Mouse (Mus musculus) left cerebral cortex, adult 2 months (tissue): Measurements from ENCODE around the gene Prkd1. TPM values are rescaled to one million over a fixed set of nuclear protein-coding genes. Genes with fewer than 3 reads are reported as not detected.
A peak's percentile ranks its signal among the peaks of the same experiment; 100 is the strongest.

Experiments used
- DNase-seq, 2 experiments: peaks; one replicate each; pipeline ENCODE4 v3.0.0; 2021 to 2022; ENCODE audit warnings: low spot score in 2 of 2, mixed read lengths in 1 of 2; ENCODE audit errors: extremely low spot score in 1 of 2
- H3K27ac ChIP-seq: fragments of 200-600 bp; 2 replicates; pipeline ENCODE4 v1.8.1; 2022
- H3K4me3 ChIP-seq: fragments of 200-600 bp; 2 replicates; pipeline ENCODE4 v1.8.1; 2022
- CTCF ChIP-seq: fragments of 200-600 bp; IDR thresholded peaks from 2 replicates; pipeline ENCODE4 v1.8.1; 2022; ENCODE audit warnings: antibody characterized with exemption, mild to moderate bottlenecking, moderate library complexity
- intact Hi-C: fragments of 180-260 bp; cut with DNase I; formaldehyde crosslinking; loops from one replicate; pipeline ENCODE4 v1.15.1; 2025
- total RNA-seq, 2 experiments: library from RNA; stranded (reverse); gene quantifications; 2 replicates each; pipeline ENCODE4 v1.2.3; 2021

The Prkd1 gene
- total RNA-seq, 2 experiments from 2014 or later = 7.0 to 8.0 TPM

DNA sequence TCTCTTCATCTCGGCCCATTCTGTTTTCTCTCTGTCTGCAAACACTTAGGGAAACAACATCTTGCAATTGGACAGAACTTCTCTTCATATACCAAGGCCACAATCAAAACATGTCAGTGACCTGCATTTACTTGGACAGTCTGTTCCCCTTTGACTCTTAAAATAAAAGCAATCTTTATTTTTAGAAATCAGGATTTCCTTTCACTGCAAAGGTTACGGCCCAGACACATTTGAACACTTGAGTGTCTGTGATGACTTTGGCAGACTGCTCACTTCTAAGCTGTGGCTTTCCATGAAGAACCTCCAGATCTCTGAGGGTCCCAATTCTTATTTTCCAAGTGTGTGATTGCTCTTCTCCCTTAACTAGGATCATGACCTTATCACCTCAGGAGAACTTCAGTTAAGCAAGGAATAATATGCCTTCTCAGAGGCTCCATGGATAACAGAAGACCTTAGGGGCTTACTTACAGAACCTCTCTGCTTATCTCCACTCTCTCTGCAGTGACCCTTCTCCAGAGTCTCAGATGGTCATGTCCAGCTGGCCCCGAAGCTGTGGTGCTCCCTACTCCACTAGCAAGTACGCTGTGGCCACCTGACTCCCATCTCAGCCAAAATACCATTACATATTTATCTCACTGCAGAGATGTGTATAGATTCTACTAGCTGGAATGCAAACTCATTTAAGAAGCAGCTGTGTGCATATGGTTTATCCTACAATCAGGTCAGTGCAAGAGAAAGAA lies 137.2 kb downstream of the Prkd1 start:
- intact Hi-C loops = no loop called here
- Histone ChIP-seq H3K27ac (no peak overlapping the region), H3K4me3 (no peak overlapping the region)
- TF ChIP-seq CTCF = no peak
- DNase-seq = no peak

DNA sequence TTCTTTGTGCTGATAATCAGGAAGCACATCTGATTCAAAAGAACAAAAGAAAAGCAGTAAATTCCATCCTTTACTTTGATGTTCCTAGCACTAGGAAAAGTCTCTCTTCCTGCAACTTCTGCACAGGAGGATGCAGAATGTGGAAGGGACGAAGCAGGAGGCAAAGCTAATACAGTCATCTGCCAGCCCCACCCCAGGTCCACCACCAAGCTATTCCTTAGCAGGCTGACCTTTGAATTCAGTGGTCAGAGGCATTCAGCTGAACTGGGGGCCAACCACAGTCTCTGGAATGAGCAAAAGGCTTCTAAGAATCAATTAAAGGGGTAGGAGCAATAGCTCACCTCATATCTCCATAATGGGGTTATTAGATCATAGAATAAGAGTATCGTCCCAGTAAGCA lies 140.1 kb downstream of the Prkd1 start:
- no peak for DNase-seq
- Histone ChIP-seq H3K4me3 (no peak overlapping the region), H3K27ac (no peak overlapping the region)
- no peak for TF ChIP-seq CTCF
- intact Hi-C loops = no loop called here

DNA sequence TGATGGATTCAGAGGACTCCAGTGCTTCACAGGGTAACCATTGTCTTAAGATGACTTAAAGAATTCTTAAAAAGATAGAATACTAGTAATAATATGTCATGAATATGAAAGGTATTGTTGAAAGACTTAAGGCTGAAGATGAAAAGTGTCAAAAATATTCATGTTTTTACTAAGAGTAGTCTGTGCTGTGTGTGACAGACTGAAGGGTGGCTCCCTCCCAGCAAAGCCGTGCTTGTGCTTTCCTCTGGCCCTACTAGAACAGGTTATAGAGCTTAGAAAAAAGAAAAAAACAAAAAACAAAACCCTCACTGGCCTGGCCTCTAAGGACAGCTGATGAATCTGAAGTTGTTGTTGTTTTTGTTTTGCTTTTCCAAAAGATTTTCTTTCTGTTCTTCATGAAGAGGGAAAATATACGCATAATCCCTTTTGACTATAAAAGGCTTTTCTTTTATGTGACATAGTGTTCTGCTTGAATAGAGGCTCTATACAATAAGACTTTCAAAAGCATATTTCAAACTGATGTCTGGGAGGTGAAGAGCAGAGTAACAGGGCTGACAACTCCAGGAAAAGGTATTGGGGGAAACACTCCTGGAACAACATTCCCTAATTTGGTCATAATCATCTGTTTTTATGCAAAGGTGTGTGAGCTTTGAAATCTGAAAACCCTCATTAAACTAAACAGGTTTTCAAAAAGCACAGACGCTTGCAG lies 148.9 kb downstream of the Prkd1 start:
- no peak for TF ChIP-seq CTCF
- DNase-seq = no peak
- intact Hi-C loops = no loop called here
- no peak overlapping the region for H3K27ac ChIP-seq
- no peak overlapping the region for H3K4me3 ChIP-seq

DNA sequence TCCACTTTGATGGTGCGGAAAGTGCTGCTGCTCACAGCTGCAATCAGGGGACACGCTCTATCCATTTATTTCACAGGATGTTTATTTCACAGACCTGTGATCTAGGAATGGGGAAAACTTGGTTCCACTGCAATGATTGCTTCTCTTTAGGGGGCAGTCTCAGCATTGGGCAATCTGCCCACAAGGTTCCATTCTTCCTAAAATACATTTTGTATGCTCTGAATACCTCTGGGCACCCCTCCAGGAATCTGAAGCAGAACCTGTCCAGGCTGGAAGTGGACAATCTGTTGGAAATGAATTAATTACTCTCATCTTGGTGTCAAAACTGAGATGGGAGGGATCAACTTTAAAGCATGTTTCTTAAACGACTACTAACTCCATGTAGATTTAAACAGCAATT lies 152.9 kb downstream of the Prkd1 start:
- no peak overlapping the region for H3K4me3 ChIP-seq
- TF ChIP-seq CTCF = no peak
- intact Hi-C loops = no loop called here
- H3K27ac ChIP-seq = no peak overlapping the region
- no peak for DNase-seq

DNA sequence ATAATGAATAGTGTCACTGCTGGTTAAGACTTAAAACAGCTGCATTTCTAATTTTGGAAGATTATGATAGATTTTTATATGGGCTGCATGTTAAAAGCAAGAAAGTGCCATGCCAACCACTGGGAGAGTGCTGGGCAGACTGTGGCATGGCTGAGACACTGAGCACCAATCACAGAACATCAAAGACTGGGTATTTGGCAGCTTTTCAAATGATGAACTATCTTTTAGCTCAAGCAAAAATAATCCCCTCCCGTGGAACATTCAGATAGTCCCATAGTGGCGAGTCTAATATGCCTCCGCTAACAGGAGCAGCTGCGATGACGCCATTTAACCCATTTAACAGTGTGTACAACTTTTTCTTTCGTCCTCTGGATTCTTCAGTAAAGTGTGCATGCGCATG lies 169.1 kb downstream of the Prkd1 start:
- no peak overlapping the region for H3K27ac ChIP-seq
- H3K4me3 ChIP-seq = no peak overlapping the region

DNA sequence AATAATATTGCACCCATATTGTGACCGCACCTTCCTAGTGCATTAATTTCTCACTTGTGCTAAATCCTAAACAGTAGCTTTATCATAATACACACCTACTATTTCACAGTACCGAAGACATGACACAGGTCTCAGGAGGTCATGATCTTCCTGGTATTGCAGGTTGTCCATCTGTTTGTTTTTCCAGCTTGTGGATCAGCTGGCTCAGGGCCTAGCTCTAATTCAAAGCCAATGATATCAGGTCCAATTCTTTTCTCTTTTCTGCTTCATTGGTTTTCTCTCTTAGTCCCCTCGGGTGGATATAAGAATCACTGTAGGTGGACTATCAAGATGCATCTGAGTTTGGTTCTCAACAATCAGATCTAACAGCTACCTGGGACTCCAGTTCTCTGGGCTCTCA lies 191.7 kb downstream of the Prkd1 start:
- Histone ChIP-seq H3K27ac (no peak overlapping the region), H3K4me3 (no peak overlapping the region)
- intact Hi-C loops = loop anchor here (10.0 kb wide), 1 partner anchor 488 kb away; no protein-coding TSS in a partner anchor
- no peak for DNase-seq
- no peak for TF ChIP-seq CTCF

More for the DNA sequence above, 169.1 kb downstream of the Prkd1 start:
- TF ChIP-seq CTCF = no peak
- intact Hi-C loops = no loop called here
- no peak for DNase-seq

DNA sequence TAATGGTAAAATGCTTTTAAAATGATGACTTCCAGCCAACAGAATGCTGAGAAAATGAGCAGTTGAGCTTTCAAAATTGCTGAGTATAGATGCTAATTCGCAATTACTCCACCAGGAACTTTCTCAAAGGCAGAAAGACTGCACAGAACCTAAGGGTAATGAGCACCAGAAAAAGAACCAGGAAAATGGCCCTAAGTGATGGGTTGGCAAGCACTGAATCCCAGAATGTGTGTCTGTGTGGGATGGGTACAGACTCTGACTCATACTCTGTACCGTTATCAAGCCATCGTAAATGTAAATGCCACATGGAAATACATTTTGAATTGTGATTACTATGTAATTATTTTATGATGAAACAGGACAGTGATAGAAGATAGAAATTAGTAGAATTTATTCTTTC lies 197.1 kb downstream of the Prkd1 start:
- H3K4me3 ChIP-seq = no peak overlapping the region
- no peak overlapping the region for H3K27ac ChIP-seq
- intact Hi-C loops = loop anchor here (5.0 to 10.0 kb wide), 2 partner anchors 86 to 493 kb away; no protein-coding TSS in a partner anchor
- peak; percentile 13; the same call in 1 of the 2 replicates for TF ChIP-seq CTCF
- no peak for DNase-seq

DNA sequence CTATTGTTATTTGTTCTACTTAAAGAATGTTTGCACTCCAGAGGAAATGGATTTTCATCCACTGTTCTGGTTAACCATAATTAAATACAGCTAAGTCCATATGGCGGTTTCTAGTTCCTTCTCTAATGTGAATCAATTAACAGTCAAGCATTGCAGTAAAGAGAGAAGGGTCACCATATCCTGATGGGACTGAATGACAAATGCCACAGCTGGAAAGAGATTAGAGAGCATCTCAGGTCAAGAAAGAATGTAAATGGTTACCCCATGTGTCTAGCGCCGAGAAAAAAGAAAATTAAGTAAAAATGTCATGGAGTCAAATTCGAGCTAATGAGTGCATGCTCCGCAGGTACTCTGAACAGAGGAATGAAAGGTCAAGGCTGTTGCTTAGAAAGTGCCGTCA lies 212.2 kb downstream of the Prkd1 start:
- Histone ChIP-seq H3K4me3 (no peak overlapping the region), H3K27ac (no peak overlapping the region)
- intact Hi-C loops = no loop called here
- no peak for TF ChIP-seq CTCF
- DNase-seq = no peak

DNA sequence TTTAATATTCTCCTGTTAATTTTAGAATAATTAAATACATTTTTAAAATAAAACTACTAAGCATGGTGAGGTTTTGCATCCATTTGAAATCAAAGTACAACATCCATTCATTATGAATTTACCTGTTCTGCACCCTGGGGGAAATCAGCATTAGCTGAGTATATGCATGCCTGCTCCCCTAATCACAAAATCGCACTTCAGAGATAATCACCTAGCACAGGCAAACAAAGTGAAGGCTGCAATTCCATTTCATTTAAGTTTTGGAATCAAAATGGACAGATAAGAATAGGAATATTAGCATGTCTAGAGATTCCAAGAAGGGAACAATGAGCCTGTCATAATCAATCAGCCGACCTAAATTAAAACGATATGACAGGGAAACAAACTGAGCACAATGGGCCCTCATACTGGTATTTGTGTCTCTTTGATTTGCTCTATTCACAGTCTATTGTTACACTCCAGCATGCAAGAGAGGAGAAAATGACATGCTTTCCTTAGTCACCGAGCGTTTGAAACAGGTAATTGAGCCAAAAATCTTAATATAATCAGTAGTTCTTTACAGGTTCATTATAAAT lies 218.7 kb downstream of the Prkd1 start:
- Histone ChIP-seq H3K4me3 (no peak overlapping the region), H3K27ac (no peak overlapping the region)
- intact Hi-C loops = no loop called here
- DNase-seq = no peak
- no peak for TF ChIP-seq CTCF

DNA sequence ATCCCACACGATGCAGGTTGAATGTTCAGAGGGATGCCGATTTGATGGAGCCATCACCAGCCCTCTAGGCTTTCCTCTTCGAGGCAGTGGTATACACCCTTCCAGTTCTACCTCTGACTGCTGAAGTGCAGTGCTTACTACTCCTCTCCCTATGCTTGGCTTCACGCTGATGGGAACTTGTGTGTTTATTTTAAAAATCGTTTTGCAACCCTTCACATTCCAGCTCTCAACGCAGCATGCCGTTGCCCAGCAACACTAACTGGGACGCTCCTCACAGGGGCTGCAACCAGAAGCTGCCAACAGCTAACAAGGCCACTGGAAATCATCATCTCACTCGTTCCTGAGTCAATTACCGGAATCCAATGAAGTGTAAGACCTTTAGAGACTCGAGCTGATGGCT lies 296.5 kb downstream of the Prkd1 start:
- H3K4me3 ChIP-seq = peak overlapping the region; percentile 34; the same call in 1 of the 2 replicates
- no peak overlapping the region; the same call in 1 of the 2 replicates for H3K27ac ChIP-seq
- peak; percentile 26 to 29 for DNase-seq
- intact Hi-C loops = no loop called here
- no peak for TF ChIP-seq CTCF

DNA sequence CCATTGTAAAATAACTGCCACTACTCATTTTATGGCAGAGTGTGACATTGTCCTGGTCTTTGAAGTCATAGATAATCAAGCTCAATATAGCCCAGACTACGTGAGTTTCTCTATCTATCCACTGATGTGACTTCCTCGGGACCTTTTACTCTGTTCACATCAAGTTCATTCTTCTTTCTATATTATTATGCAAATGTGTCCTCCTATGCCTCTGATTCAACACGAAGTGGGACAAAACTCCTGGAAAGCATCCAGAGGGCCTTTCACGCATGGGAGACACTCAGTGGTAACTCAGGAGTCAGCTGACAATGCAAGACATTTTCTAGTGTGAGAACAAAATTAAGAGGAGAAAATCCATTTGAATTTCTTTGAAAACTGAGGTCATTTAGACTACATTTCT lies 315.7 kb downstream of the Prkd1 start:
- no peak for TF ChIP-seq CTCF
- Histone ChIP-seq H3K27ac (no peak overlapping the region), H3K4me3 (no peak overlapping the region)
- DNase-seq = no peak
- intact Hi-C loops = no loop called here

DNA sequence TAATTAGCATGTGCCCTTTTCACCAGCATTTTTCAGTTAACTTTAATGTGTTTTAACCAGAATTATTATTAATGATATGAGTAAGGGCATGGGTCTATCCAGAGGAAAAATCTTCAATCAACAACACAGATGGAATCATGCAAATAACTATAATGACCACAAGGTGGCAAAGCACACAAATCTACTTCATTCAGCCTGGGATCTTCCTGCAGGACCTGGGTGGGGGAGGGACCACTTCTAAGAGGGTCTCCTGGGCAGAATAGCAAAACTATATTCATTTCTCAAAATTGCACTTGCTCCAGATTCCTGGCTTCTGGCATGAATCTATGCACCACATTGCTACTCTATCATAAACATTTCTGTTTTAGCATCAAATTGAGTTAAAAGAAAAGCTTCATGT lies 334.3 kb downstream of the Prkd1 start:
- intact Hi-C loops = loop anchor here (2.0 to 10.0 kb wide), 4 partner anchors 382 to 960 kb away; no protein-coding TSS in a partner anchor
- H3K4me3 ChIP-seq = no peak overlapping the region
- peak; percentile 64 for TF ChIP-seq CTCF
- no peak for DNase-seq
- H3K27ac ChIP-seq = no peak overlapping the region
